Mouse (Mus musculus) liver, embryonic 14.5 days (tissue): ENCODE data around the gene Reep3. TPM values are rescaled to one million over a fixed set of nuclear protein-coding genes. Genes with fewer than 3 reads are reported as not detected.
"Not testable (repeated sequence)": the region's sequence is repeated elsewhere in the genome, so short reads cannot be mapped to it uniquely, and the experiment has no call there.

Experiments
- ATAC-seq: fragments of 200-750 bp; cut with Nextera tagmentation; 2 replicates; pipeline ENCODE4 v1.8.0; 2017; ENCODE audit warnings: moderate number of reproducible peaks, mild to moderate bottlenecking, moderate library complexity; ENCODE audit not compliant: insufficient read depth
- DNase-seq, 3 experiments: peaks; one replicate each; pipeline ENCODE4 v3.0.0-alpha.2; 2012 to 2013; ENCODE audit warnings: low read depth in 3 of 3, low spot score in 3 of 3
- H3K27ac ChIP-seq: fragments of 300-500 bp; sonication (generic); 2 replicates; pipeline ENCODE4 v1.5.1; 2014; ENCODE audit warnings: moderate library complexity, mild to moderate bottlenecking, control low read depth, inconsistent platforms
- H3K27me3 ChIP-seq: fragments of 300-500 bp; sonication (generic); 2 replicates; pipeline ENCODE4 v1.6.1; 2014; ENCODE audit warnings: mild to moderate bottlenecking, low read length, moderate library complexity; ENCODE audit not compliant: control insufficient read depth, insufficient read depth
- H3K36me3 ChIP-seq: fragments of 300-500 bp; sonication (generic); replicated peaks from 2 replicates; pipeline ENCODE4 v1.6.1; 2014; ENCODE audit warnings: low read depth; ENCODE audit not compliant: control insufficient read depth, insufficient read depth
- H3K4me1 ChIP-seq, 2 experiments: fragments of 200-500 bp in 1 of 2; fragments of 300-500 bp in 1 of 2; sonication (generic) in 1 of 2; replicated peaks; 2 replicates each; pipeline ENCODE4 v1.6.1; 2012 to 2014; ENCODE audit warnings: antibody characterized with exemption in 1 of 2, inconsistent platforms in 1 of 2, low read length in 1 of 2; ENCODE audit not compliant: control insufficient read depth in 2 of 2, insufficient read depth in 2 of 2
- H3K4me2 ChIP-seq: fragments of 300-500 bp; sonication (generic); 2 replicates; pipeline ENCODE4 v1.6.1; 2014; ENCODE audit warnings: low read depth, mild to moderate bottlenecking, control low read depth, moderate library complexity
- H3K4me3 ChIP-seq, 2 experiments: fragments of 200-500 bp in 1 of 2; fragments of 300-500 bp in 1 of 2; sonication (generic) in 1 of 2; 2 replicates each; pipeline ENCODE4 v1.5.1; 2012 to 2014; ENCODE audit warnings: low read depth in 2 of 2, low read length in 2 of 2, mild to moderate bottlenecking in 2 of 2, control low read depth in 1 of 2, inconsistent platforms in 1 of 2, moderate library complexity in 1 of 2; ENCODE audit not compliant: insufficient read depth in 1 of 2
- H3K9ac ChIP-seq: fragments of 300-500 bp; sonication (generic); replicated peaks from 2 replicates; pipeline ENCODE4 v1.6.1; 2014; ENCODE audit warnings: mild to moderate bottlenecking, control low read depth, moderate library complexity
- H3K9me3 ChIP-seq: fragments of 300-500 bp; sonication (generic); 2 replicates; pipeline ENCODE4 v1.6.1; 2016; ENCODE audit warnings: low read length, mixed read lengths; ENCODE audit not compliant: control insufficient read depth
- CTCF ChIP-seq: IDR thresholded peaks from 2 replicates; pipeline ENCODE4 v1.5.1; 2016; ENCODE audit warnings: antibody characterized with exemption, low read depth, control low read depth
- EP300 ChIP-seq: IDR thresholded peaks from 2 replicates; pipeline ENCODE4 v1.6.1; 2016; ENCODE audit warnings: antibody characterized with exemption, low read depth
- WGBS: fragments of 180-500 bp; shearing (Covaris S2); extraction: QIAGEN DNeasy Blood & Tissue Kit; methylation state at CpG from one replicate; pipeline ENCODE4 v1.1.7; 2014; ENCODE audit not compliant: insufficient replicate concordance; 5-methylcytosine and 5-hydroxymethylcytosine counted together
- polyA plus RNA-seq, 2 experiments: library from polyadenylated mRNA; depleted of rRNA in 1 of 2; stranded (reverse) in 1 of 2; unstranded in 1 of 2; fragments of >200 nt; fragmentation: Nextera tagmentation in 1 of 2; extraction: Ambion mirVana in 1 of 2; gene quantifications; 2 replicates each; pipeline versions ENCODE4 v1.2.1 to v1.2.3; 2012 to 2014

Reep3 gene
- polyA plus RNA-seq, 2 experiments = 3.9 to 5.1 TPM

GRCm38 (mm10) chr10:67119291-67119690 lies 22.5 kb upstream of the Reep3 start:
- Histone ChIP-seq H3K27ac (no peak overlapping the region), H3K36me3 (no peaks in the 10 kb centered on the region), H3K4me1 (peaks cover 0 to 6% of the 10 kb centered on the region in 2 experiments; a peak in 2 of 4 replicates), H3K27me3 (no peaks in the 10 kb centered on the region), H3K9ac (no peak overlapping the region), H3K4me3 (no peak overlapping the region), H3K4me2 (no peak overlapping the region), H3K9me3 (no peaks in the 10 kb centered on the region)
- 48% methylated on average over 7 of the region's 7 CpGs for WGBS
- DNase-seq (no peak), ATAC-seq (no peak)
- TF ChIP-seq EP300 (no peak), CTCF (no peak)

GRCm38 (mm10) chr10:67116251-67116650 lies 19.5 kb upstream of the Reep3 start:
- DNase-seq (no peak), ATAC-seq (no peak)
- WGBS = 84% methylated on average over 8 of the region's 8 CpGs
- Histone ChIP-seq H3K36me3 (no peaks in the 10 kb centered on the region), H3K9ac (no peak overlapping the region), H3K4me3 (no peak overlapping the region), H3K4me2 (no peak overlapping the region), H3K27ac (no peak overlapping the region), H3K27me3 (no peaks in the 10 kb centered on the region), H3K9me3 (no peaks in the 10 kb centered on the region), H3K4me1 (peaks cover 0 to 12% of the 10 kb centered on the region in 2 experiments; a peak in 2 of 4 replicates)
- TF ChIP-seq CTCF = no peak
- TF ChIP-seq EP300 = no peak

- Histone ChIP-seq H3K4me3 (no peak overlapping the region), H3K9ac (no peak overlapping the region), H3K36me3 (no peaks in the 10 kb centered on the region), H3K4me1 (peaks cover 0 to 15% of the 10 kb centered on the region in 2 experiments; a peak in 2 of 4 replicates), H3K4me2 (no peak overlapping the region), H3K9me3 (no peaks in the 10 kb centered on the region), H3K27me3 (no peaks in the 10 kb centered on the region), H3K27ac (no peak overlapping the region)
- ATAC-seq (no peak), DNase-seq (no peak)
- TF ChIP-seq EP300 (no peak), CTCF (no peak)
- WGBS = 17% methylated on average over 5 of the region's 5 CpGs
Observed at GRCm38 (mm10) chr10:67115666-67116091, 18.9 kb upstream of the Reep3 start.

- H3K9ac ChIP-seq = no peak overlapping the region; the same call in 1 of the 2 replicates
- no peak overlapping the region for H3K27ac ChIP-seq
- H3K36me3 ChIP-seq = no peaks in the 10 kb centered on the region
- no peak for DNase-seq
- H3K4me2 ChIP-seq = no peak overlapping the region
- TF ChIP-seq EP300 = no peak
- TF ChIP-seq CTCF = no peak
- H3K9me3 ChIP-seq = no peaks in the 10 kb centered on the region
- WGBS = 23% methylated on average over 6 of the region's 6 CpGs
- H3K4me3 ChIP-seq = no peak overlapping the region
- peaks cover 0 to 15% of the 10 kb centered on the region in 2 experiments; a peak in 2 of 4 replicates for H3K4me1 ChIP-seq
- no peaks in the 10 kb centered on the region for H3K27me3 ChIP-seq
- ATAC-seq = no peak
Observed at GRCm38 (mm10) chr10:67115115-67115514, 18.4 kb upstream of the Reep3 start.

- Histone ChIP-seq H3K4me3 (no peak overlapping the region), H3K36me3 (no peaks in the 10 kb centered on the region), H3K9me3 (no peaks in the 10 kb centered on the region), H3K9ac (no peak overlapping the region), H3K27ac (no peak overlapping the region), H3K27me3 (no peaks in the 10 kb centered on the region), H3K4me1 (peaks cover 0 to 21% of the 10 kb centered on the region in 2 experiments; a peak in 2 of 4 replicates), H3K4me2 (no peak overlapping the region)
- 69% methylated on average over 11 of the region's 11 CpGs for WGBS
- ATAC-seq (no peak), DNase-seq (no peak)
- TF ChIP-seq EP300 = no peak
- no peak for TF ChIP-seq CTCF
Observed at GRCm38 (mm10) chr10:67113833-67114232, 17.1 kb upstream of the Reep3 start.

GRCm38 (mm10) chr10:67112967-67113366 lies 16.2 kb upstream of the Reep3 start:
- DNase-seq, H3K9ac ChIP-seq, H3K4me2 ChIP-seq, H3K36me3 ChIP-seq, H3K9me3 ChIP-seq, H3K4me3 ChIP-seq, H3K27me3 ChIP-seq, ATAC-seq, H3K27ac ChIP-seq: not testable (repeated sequence)
- H3K4me1 ChIP-seq = peaks cover 0 to 28% of the 10 kb centered on the region in 2 experiments; a peak in 2 of 4 replicates
- WGBS = 44% methylated on average over 5 of the region's 5 CpGs
